Mouse (Mus musculus): ENCODE results near the gene Stk40.
A peak's percentile ranks its signal among the peaks of the same experiment; 100 is the strongest.

The Stk40 gene

GRCm38 (mm10) chr4:126097711-126098253 lies 6.0 kb upstream of the Stk40 start:
- DNase-seq (ENCODE audit: low spot score): no peak

DNA sequence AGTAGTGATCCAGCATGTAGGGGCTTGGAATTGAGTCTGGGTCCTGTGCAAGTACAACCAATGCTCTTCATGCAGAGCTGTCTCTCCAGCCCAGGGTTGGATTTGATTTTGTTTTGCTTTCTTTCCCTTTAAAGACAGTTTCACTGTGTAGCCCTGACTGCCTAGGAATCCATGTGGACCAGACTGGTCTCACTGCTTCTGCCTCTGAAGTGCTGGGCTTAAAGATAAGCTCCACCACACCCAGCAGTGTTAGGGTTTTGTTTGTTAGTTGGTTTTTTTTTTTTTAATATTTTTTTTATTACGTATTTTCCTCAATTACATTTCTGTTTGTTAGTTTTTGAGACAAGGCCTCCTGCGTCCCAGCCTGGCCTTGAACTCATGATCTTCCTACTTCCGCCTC lies 4.4 kb upstream of the Stk40 start:
- DNase-seq (ENCODE audit: low spot score): no peak

DNA sequence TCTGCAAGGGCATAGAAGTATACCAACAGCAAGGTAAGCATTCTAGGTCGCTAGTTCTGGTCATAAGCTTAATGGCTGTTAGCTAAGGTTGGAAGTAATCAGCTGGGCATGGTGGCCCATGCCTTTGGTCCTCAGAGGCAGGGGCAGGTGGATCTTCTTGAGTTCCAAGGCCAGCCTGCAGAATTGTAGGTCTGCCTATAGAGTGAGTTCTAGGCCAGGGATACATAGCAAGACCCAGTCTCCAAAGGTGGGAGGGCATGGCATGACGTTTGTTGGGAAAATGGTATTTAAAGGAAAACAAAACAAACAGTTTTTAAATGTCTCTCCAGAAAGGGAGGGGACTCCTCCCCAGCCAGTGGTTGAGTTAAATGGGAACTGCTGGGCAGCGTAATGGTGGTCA lies 3.0 kb upstream of the Stk40 start:
- DNase-seq (ENCODE audit: low spot score): no peak

GRCm38 (mm10) chr4:126102061-126102841 lies 1.5 kb upstream of the Stk40 start:
- DNase-seq (ENCODE audit: low spot score): no peak

- DNase-seq (ENCODE audit: low spot score): peak; percentile 84
Measured at GRCm38 (mm10) chr4:126103057-126103581, 638 bp upstream of the Stk40 start.

DNA sequence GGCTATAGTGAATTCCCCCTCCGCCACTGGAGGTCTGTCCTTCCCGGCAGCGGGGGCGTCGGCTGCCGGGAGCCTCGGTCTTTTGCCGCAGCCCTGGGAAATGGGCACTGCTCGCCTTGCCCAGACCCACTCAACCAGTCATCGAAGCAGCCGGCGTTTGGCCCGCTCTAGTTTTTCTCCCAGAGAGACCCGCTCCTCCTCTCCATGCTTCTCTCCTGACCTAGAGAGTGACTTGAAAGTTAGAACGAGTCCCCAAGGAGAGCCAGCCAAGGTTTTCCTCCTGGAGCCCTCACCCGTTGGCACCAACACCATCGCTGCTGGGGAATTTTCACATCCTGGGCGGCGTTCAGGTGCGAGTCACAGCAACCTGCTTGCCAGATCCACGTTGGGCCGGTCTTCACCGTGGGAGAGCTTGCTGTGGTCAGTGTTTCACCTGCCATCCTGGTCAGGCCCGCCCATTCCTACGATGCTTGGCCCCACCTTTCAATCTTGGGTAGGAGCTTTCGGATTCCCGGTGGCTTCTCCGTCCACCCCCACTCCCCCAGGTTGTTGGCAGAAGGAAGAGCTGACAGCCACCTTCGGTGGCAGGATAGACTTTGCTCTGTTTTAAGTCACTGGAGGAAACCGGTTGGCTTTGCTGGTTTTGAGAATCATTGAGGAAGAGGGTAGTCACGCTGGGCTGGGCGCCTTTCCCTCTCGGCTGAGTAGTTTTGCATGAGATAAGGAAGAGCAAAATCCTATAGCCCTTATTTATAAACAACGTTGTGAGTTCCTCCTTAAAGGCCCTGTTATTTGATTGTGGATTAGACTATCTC lies 711 bp downstream of the Stk40 start:
- DNase-seq (ENCODE audit: low spot score): no peak

GRCm38 (mm10) chr4:126105131-126105783 lies 1.5 kb downstream of the Stk40 start:
- DNase-seq (ENCODE audit: low spot score): no peak

- no peak for DNase-seq (ENCODE audit: low spot score)
Measured at GRCm38 (mm10) chr4:126108061-126108740, 4.4 kb downstream of the Stk40 start.

DNA sequence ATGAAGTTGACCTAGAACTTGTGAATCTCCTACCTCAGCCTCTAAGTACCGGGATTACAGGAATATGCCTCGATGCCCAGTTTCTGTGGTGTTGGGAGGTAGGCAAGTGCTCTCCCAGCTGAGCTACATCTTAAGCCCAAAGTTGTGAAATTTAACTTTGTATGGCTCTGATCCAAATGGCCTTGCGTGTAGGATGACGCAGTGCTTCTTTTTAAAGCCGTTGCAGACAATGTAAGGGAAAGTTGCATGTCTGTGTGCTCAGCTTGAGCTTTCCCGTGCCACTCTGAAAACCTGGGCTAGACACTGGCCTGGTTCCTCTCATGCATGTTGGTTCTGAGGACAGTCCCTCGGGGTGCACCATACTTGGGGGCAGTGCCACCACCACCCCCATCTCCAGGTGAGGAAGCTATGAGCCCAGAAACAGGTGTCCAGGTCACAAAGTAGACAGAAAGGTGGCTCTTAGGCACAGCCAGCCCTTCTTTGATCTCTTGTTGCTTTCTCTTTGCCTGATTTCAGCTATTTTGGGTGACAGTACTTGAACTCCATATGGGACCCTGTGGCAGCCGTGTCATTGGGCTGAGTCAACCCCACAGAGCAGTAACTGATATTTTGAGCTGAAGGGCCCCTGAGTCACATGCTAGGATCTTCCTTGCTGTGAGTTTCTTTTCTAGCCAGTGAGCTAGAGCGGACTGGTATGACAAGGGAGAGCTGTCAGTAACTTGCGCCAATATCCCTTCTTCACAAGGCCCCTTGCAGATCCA lies 6.0 kb downstream of the Stk40 start:
- DNase-seq (ENCODE audit: low spot score): no peak

GRCm38 (mm10) chr4:126110374-126111152 lies 6.8 kb downstream of the Stk40 start:
- peak; percentile 78 for DNase-seq (ENCODE audit: low spot score)

DNA sequence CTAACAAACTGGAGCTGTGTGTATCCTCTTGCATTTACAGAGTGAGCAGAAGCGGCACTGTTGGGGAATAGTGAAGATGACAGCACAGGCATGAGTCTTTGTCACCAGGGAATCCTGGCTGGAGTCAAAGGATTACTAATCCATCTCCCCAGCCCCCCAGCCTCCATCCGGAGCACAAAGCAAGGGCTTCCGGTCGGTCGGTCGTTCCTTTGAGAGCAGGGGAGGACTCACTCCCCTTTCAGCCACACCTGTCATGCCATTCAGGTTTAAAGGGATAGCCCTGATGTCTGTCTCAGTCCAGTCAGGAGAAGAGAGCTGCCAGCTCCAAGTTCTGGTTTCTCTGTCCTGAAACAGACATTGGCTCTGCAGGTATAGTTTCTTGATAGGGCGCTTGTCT lies 7.4 kb downstream of the Stk40 start:
- DNase-seq (ENCODE audit: low spot score): no peak

DNA sequence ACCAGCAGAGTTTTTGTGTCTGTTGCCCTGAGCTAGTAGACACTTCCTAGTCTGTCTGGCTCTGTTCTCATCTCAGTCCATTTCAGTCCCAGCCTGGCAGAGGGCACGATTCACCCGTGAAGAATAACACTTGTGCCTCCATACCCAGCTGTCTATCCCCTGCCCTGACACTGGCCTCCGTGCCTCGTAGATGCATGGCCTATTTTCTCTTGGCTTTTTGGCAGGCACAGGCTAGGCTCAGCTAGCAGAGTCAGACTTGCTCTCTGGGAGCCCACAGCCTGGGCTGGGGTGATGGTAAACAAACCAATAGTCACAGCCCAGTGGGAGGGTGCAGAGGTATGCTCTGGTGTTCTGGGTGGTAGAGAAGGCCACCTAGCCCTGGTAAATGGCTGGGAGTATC lies 9.5 kb downstream of the Stk40 start:
- no peak for DNase-seq (ENCODE audit: low spot score)

DNA sequence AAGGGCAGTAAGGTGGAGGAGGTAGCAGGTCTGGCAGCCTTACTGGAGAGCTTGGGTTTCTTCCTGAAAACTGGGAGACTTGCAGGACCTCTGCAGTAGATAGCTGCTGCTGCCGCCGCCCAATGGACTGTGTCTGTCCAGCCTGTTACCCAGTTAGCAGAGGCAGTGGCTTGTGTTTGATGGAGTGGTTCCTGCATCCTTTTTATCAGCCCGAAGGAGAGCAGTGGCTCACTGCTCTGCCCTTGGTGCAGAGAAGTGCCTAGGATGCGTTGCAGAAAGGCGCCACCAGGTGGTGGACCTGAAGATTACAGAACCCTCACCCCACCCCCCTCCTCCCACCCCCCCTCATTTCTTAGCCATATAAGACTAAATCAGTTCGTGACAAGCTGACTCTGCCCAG lies 10.2 kb downstream of the Stk40 start:
- peak; percentile 79 for DNase-seq (ENCODE audit: low spot score)

- no peak for DNase-seq (ENCODE audit: low spot score)
Measured at GRCm38 (mm10) chr4:126115411-126115810, 11.7 kb downstream of the Stk40 start.

- no peak for DNase-seq (ENCODE audit: low spot score)
Measured at GRCm38 (mm10) chr4:126115871-126116521, 12.2 kb downstream of the Stk40 start.

GRCm38 (mm10) chr4:126117116-126117515 lies 13.4 kb downstream of the Stk40 start:
- DNase-seq (ENCODE audit: low spot score): no peak

GRCm38 (mm10) chr4:126118651-126119050 lies 14.9 kb downstream of the Stk40 start:
- DNase-seq (ENCODE audit: low spot score): no peak

DNA sequence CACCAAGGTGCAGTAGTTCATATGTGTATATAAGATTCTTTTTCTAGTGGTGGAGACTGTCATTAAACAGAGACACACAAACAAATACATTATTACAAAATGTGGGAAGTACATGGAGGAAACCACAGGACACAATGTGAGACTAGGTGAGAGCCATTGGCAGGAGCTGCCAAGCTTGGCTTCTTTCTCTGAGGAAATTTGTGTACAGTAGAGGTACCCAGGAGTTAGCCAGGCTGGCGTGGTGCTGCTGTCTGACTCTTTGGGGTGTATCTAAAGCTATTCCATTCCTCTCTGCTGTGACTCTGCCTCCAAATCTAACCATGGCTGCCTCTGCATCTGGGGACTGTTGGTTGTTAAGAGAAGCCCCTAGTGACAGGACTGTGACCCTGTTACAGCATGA lies 15.3 kb downstream of the Stk40 start:
- no peak for DNase-seq (ENCODE audit: low spot score)

DNA sequence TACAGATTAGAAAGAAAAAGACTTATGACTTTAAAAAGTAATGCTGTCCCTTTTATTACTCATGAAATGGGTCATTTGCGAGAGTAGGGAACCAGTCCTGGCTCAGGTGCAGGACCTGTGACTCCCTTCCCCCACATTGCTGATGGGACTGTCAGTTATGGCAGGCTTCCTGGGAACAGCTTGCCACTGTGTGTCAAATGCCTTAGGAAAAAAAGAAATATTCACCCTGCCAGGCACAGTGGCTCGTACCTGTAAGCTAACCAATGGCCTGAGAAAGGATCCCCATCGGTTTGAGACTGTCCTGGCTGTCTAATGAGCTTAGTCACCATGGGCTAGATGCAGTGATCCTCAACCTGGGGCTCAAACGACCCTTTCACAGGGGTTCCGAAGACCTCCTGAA lies 16.3 kb downstream of the Stk40 start:
- no peak for DNase-seq (ENCODE audit: low spot score)

DNA sequence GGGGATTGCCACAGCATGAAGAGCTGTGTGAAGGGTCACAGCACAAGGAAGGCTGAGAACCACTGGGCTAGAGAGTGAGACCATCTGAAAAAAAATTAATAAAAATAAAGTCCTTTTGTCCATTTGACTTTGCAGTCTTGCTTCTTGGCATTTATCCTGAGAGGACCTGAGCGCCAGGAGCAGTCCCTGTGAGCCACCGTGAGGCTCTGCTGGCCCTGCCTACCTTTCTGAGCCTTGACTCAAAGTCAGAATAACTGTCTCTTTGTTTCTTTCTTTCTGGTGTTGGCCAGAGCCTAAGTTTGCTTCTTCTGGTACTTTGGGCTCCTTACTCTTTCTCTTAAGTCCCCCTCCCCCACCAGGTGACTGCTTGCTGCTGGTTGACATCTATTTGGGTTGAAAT lies 16.7 kb downstream of the Stk40 start:
- no peak for DNase-seq (ENCODE audit: low spot score)

All from testis, postnatal 10 days (tissue).